Mouse (Mus musculus): Measurements from ENCODE around the gene Pknox1. TPM values are rescaled to one million over a fixed set of nuclear protein-coding genes. Genes with fewer than 3 reads are reported as not detected.

Pknox1 gene
- polyA plus RNA-seq, 1 experiment, result 0.36 TPM

DNA sequence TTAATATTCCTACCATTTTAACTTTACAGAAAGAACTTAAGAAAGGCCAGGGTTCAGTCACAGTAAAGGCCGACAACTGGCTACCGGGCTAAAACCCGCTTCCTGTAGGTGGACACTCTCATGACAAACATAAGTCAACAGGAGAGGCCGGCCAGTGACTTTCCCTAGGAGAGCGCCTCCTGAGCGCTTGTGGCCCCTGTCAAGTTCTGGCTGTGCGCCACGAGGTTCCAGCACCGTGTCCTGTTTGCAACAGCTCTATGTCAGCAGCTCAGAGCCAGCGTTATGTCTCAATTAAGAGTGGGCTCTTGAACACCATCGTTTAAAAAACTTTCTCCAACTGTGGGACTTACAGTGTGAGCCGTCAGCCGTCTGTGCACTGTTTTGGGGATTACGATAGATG lies 87.6 kb downstream of the Pknox1 start:
- peaks cover 23% of the 10 kb centered on the region for H3K4me1 ChIP-seq (ENCODE audit: control insufficient read depth)

DNA sequence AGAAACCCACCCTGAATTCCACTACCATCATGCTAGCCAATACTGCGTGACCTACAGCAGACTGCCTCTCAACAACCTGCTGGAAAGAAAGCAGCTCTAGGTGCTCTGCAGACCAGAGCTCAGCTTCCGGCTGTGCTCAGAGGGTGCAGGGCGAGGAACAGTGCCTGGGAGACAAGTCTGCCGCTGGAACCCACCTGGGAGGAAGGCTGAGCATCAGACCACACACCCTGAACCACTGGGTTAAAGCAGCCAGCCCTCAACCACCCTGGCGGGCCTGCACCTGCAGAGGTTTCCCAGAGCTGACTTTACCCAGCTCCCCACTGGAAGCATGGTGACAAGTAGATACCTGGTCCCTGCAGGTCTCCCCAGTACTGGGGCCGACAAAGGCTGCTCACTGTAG lies 88.7 kb downstream of the Pknox1 start:
- no peaks in the 10 kb centered on the region for H3K9me3 ChIP-seq (ENCODE audit: control insufficient read depth, low read length)
- H3K4me3 ChIP-seq (replicated peaks), result no peak overlapping the region
- peaks cover 32% of the 10 kb centered on the region for H3K4me1 ChIP-seq (ENCODE audit: control insufficient read depth)
- H3K36me3 ChIP-seq (ENCODE audit: control insufficient read depth), result peaks cover 91% of the 10 kb centered on the region
- TF ChIP-seq GATA1 (IDR thresholded peaks at IDR 0.05; ENCODE audit: low read length) (no peak), TAL1 (IDR thresholded peaks at IDR 0.05; ENCODE audit: low read length) (no peak)
- no peaks in the 10 kb centered on the region for H3K27me3 ChIP-seq (ENCODE audit: control insufficient read depth)

More for the DNA sequence above, 87.6 kb downstream of the Pknox1 start:
- Histone ChIP-seq H3K9me3 (ENCODE audit: control insufficient read depth, low read length) (no peaks in the 10 kb centered on the region), H3K36me3 (ENCODE audit: control insufficient read depth) (peaks cover 99% of the 10 kb centered on the region), H3K4me3 (replicated peaks) (no peak overlapping the region), H3K27me3 (ENCODE audit: control insufficient read depth) (no peaks in the 10 kb centered on the region)
- TF ChIP-seq TAL1 (IDR thresholded peaks at IDR 0.05; ENCODE audit: low read length) (no peak), GATA1 (IDR thresholded peaks at IDR 0.05; ENCODE audit: low read length) (no peak)

DNA sequence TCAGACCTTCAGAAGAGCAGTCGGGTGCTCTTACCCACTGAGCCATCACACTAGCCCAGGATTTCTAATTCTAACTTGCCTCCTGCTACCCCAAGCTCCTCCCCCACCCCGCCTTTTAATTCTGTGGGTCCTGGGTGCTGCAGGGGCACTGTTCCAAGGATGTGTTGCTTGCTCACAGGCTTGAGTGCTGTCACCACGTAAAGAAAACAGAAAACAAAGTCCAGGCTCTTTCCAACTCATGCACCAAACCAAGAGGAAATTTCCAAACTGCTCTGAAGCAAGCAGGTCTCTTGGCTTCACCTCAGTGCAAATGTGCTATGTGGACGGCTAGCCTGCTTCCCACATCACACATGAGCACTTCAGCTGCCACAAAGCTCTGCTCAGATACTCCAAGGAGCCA lies 90.8 kb downstream of the Pknox1 start:
- no peak overlapping the region for H3K4me3 ChIP-seq (replicated peaks)
- no peaks in the 10 kb centered on the region for H3K9me3 ChIP-seq (ENCODE audit: control insufficient read depth, low read length)
- H3K36me3 ChIP-seq (ENCODE audit: control insufficient read depth), result peaks cover 71% of the 10 kb centered on the region
- no peaks in the 10 kb centered on the region for H3K27me3 ChIP-seq (ENCODE audit: control insufficient read depth)
- TF ChIP-seq GATA1 (IDR thresholded peaks at IDR 0.05; ENCODE audit: low read length), result no peak
- no peak for TF ChIP-seq TAL1 (IDR thresholded peaks at IDR 0.05; ENCODE audit: low read length)
- H3K4me1 ChIP-seq (ENCODE audit: control insufficient read depth), result peaks cover 47% of the 10 kb centered on the region

DNA sequence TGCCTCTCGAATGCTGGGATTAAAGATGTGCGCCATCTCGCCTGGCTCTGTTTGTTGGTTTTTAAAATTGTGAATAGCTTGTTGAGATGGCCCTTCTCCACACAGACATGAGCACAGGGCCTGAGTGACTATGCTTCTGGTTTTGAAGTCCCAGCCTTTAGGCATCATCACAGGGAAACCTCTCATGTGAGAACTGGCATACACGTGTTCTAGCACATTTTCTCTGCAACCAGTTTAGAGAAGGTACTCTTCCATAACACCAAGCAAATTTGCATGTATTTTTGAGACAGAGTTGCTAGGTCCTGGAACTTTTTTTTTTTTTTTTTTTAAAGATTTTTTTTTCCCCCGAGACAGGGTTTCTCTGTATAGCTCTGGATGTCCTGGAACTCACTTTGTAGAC lies 92.1 kb downstream of the Pknox1 start:
- H3K36me3 ChIP-seq (ENCODE audit: control insufficient read depth), result peaks cover 57% of the 10 kb centered on the region
- H3K4me1 ChIP-seq (ENCODE audit: control insufficient read depth), result peaks cover 51% of the 10 kb centered on the region
- peak overlapping the region; percentile 23 for H3K4me3 ChIP-seq (replicated peaks)

More for the DNA sequence above, 92.1 kb downstream of the Pknox1 start:
- Histone ChIP-seq H3K27me3 (ENCODE audit: control insufficient read depth) (peaks cover 3% of the 10 kb centered on the region; the same call in 1 of the 2 replicates), H3K9me3 (ENCODE audit: control insufficient read depth, low read length) (no peaks in the 10 kb centered on the region)
- TF ChIP-seq TAL1 (IDR thresholded peaks at IDR 0.05; ENCODE audit: low read length) (no peak), GATA1 (IDR thresholded peaks at IDR 0.05; ENCODE audit: low read length) (no peak)

Other genes starting within 250 kb of the Pknox1 start
- not detected in 2 replicates for gene Pde9a, start 178.5 kb upstream of the Pknox1 start, polyA plus RNA-seq (2012)
- 0.85 and 1.0 TPM in 2 replicates for gene Wdr4, start 44.8 kb upstream of the Pknox1 start, polyA plus RNA-seq (2012)
- gene Ndufv3, start 44.6 kb upstream of the Pknox1 start, polyA plus RNA-seq (2012), result 15.1 and 29.2 TPM in 2 replicates
- 0.01 and 0.05 TPM in 2 replicates for gene Cbs, start 72.5 kb downstream of the Pknox1 start, polyA plus RNA-seq (2012)
- gene U2af1, start 94.2 kb downstream of the Pknox1 start, polyA plus RNA-seq (2012), result 10.6 and 10.8 TPM in 2 replicates
- not detected in 2 replicates for gene Cryaa, start 113.1 kb downstream of the Pknox1 start, polyA plus RNA-seq (2012)

Data from erythroblast, embryonic 14.5 days (primary cell).